Mouse (Mus musculus): Measurements from ENCODE around the gene Sco2. TPM values are rescaled to one million over a fixed set of nuclear protein-coding genes. Genes with fewer than 3 reads are reported as not detected.

Gene Sco2
- polyA plus RNA-seq, 1 experiment: 15.3 TPM

- Histone ChIP-seq H3K4me3 (ENCODE audit: insufficient read depth, low read length) (no peak overlapping the region), H3K4me1 (ENCODE audit: control insufficient read depth, insufficient read depth, low read length) (peaks cover 11% of the 10 kb centered on the region), H3K27ac (ENCODE audit: insufficient read depth, low read depth, low read length) (no peak overlapping the region)
- TF ChIP-seq POLR2A (IDR thresholded peaks at IDR 0.05; ENCODE audit: borderline replicate concordance, low read depth, low read length): no peak
- no peak for TF ChIP-seq CTCF (IDR thresholded peaks at IDR 0.05; ENCODE audit: low read depth, low read length)
Observed at GRCm38 (mm10) chr15:89339696-89340095, 34.0 kb downstream of the Sco2 start.

GRCm38 (mm10) chr15:89336422-89336821, 37.2 kb downstream of the Sco2 start:
- no peak for TF ChIP-seq CTCF (IDR thresholded peaks at IDR 0.05; ENCODE audit: low read depth, low read length)
- TF ChIP-seq POLR2A (IDR thresholded peaks at IDR 0.05; ENCODE audit: borderline replicate concordance, low read depth, low read length): no peak

DNA sequence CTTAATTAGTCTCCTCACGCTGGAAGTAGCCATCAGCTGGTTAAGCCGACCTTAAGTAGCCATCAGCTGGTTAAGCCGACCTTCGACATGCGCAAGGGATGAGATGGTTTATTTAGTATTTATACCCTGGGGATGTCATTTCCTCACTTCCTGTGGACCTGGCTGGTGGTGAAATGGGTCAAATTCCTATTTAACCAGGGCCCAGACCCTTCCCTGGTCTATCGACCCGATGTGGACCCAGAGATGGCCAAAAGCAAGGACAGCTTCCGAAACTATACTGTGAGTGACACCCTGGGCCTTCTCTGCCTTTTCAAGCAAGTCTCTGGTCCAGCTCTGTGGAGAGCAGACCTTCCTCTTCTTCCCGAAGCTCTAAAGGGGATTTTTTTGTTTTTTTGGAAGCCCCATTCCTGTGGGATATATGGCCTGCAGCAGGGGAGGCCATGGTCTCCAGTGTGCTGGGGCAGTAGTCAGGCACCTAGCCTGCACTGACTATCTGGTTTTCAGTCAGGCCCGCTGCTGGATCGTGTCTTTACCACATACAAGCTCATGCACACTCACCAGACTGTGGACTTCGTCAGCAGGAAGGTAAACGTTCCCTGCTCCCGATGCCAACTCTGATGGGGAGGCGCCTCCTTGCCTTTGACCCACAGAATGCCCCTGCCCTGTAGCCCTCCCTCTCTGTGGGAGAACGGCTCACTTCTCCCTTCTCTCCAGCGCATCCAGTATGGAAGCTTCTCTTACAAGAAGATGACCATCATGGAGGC, 38.7 kb downstream of the Sco2 start:
- H3K4me3 ChIP-seq (ENCODE audit: insufficient read depth, low read length): no peak overlapping the region
- H3K4me1 ChIP-seq (ENCODE audit: control insufficient read depth, insufficient read depth, low read length): peaks cover 5% of the 10 kb centered on the region
- no peak overlapping the region for H3K27ac ChIP-seq (ENCODE audit: insufficient read depth, low read depth, low read length)
- no peak for TF ChIP-seq POLR2A (IDR thresholded peaks at IDR 0.05; ENCODE audit: borderline replicate concordance, low read depth, low read length)
- no peak for TF ChIP-seq CTCF (IDR thresholded peaks at IDR 0.05; ENCODE audit: low read depth, low read length)

More at GRCm38 (mm10) chr15:89336422-89336821, 37.2 kb downstream of the Sco2 start:
- no peak overlapping the region for H3K4me3 ChIP-seq (ENCODE audit: insufficient read depth, low read length)
- no peak overlapping the region for H3K27ac ChIP-seq (ENCODE audit: insufficient read depth, low read depth, low read length)
- peaks cover 11% of the 10 kb centered on the region for H3K4me1 ChIP-seq (ENCODE audit: control insufficient read depth, insufficient read depth, low read length)

GRCm38 (mm10) chr15:89334271-89334670, 39.4 kb downstream of the Sco2 start, which contains the start of gene Miox:
Gene Miox, plus strand, starts transcription at chr15:89334398.
- no peaks in the 10 kb centered on the region for H3K4me1 ChIP-seq (ENCODE audit: control insufficient read depth, insufficient read depth, low read length)
- TF ChIP-seq CTCF (IDR thresholded peaks at IDR 0.05; ENCODE audit: low read depth, low read length) (no peak), POLR2A (IDR thresholded peaks at IDR 0.05; ENCODE audit: borderline replicate concordance, low read depth, low read length) (no peak)
- no peak within 1 kb of the TSS for H3K4me3 ChIP-seq (ENCODE audit: insufficient read depth, low read length)
- H3K27ac ChIP-seq (ENCODE audit: insufficient read depth, low read depth, low read length): no peak within 1 kb of the TSS

DNA sequence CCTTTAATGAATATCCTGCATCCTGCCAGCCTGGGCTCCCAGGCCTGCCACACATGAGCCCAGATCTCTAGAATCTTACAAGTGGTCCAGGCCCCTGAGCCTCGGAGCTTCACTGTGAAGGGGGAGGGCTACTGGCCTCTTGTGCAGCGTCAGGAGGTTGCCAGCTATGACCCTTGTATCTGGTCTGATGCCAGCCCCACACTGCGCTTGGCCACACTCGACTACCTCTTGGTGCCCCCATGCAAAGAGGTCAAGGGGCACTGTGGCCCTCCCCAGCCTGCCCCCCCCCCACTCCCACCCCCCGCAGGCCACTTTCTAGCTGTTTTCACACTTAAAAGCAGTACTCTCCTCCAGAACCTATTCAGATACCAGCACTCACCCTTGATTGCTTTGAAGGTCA, 47.2 kb downstream of the Sco2 start:
- Histone ChIP-seq H3K4me3 (ENCODE audit: insufficient read depth, low read length) (no peak overlapping the region), H3K27ac (ENCODE audit: insufficient read depth, low read depth, low read length) (no peak overlapping the region), H3K4me1 (ENCODE audit: control insufficient read depth, insufficient read depth, low read length) (no peaks in the 10 kb centered on the region)
- TF ChIP-seq CTCF (IDR thresholded peaks at IDR 0.05; ENCODE audit: low read depth, low read length): no peak
- no peak for TF ChIP-seq POLR2A (IDR thresholded peaks at IDR 0.05; ENCODE audit: borderline replicate concordance, low read depth, low read length)

DNA sequence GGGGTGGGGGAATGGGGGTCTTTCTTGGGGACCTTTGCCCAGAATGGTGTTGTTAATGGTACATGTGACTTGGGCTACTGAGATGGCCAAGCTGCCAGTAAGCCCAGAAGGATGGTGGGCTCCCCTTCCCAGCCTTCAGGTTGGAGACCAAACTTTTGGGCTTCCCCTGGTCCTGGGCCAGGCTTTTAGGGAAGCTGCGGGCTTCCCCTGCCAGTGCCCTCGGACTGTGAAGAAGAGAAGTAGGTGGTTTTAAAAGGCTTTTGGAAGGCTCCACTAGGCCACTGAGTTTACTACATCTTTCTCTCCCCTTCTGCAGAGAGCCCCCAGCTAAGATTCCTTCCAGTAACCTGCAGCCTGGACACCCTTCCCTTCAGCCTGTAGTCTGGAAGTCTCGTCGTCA, 50.0 kb downstream of the Sco2 start:
- TF ChIP-seq CTCF (IDR thresholded peaks at IDR 0.05; ENCODE audit: low read depth, low read length) (no peak), POLR2A (IDR thresholded peaks at IDR 0.05; ENCODE audit: borderline replicate concordance, low read depth, low read length) (no peak)
- Histone ChIP-seq H3K4me1 (ENCODE audit: control insufficient read depth, insufficient read depth, low read length) (no peaks in the 10 kb centered on the region), H3K4me3 (ENCODE audit: insufficient read depth, low read length) (no peak overlapping the region), H3K27ac (ENCODE audit: insufficient read depth, low read depth, low read length) (no peak overlapping the region)

DNA sequence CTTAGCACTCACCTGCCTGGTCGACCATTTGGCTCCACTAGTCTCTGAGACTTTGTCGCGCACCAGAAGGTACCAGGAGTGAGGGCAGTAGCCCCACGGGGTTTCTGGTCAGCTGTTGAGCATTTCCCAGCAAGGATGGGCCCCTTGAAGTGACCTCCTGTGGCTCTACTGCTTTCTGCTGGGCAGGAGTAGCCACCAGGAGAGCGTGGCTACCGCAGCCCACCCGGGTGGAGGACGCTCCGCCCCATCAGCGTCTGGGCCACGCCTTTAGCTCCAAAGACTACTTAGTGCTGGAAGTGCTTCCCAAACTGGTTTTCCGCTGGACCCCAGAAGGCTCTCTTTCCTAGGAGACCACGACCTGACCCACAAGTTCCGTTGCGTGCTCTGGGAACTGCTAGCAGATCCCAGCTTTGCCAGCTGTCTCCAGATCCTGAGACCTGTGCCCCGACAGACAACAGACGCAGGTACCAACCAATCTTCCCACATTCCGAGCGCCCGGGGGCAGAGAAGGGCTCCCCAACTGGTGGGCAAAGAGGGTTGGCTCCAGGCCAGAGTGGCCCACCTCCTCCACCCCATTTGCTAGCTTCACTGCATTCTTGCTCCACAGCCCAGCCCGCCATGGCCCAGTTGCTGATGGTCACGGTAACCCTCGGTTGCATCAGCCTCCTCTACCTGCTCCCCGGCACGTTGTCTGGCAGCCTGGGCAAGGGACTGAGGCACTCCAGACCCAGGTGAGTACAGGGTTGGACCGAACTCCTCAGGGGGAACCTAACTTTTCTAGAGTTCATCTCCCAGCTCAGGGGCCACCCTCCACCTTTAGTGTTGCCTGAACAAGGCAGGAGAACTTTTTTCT, 50.8 kb downstream of the Sco2 start, which contains the start of gene Adm2:
Adm2 (plus strand) TSS at position 51 of the 853 bp plus-strand sequence.
- TF ChIP-seq POLR2A (IDR thresholded peaks at IDR 0.05; ENCODE audit: borderline replicate concordance, low read depth, low read length) (no peak), CTCF (IDR thresholded peaks at IDR 0.05; ENCODE audit: low read depth, low read length) (no peak)
- H3K4me1 ChIP-seq (ENCODE audit: control insufficient read depth, insufficient read depth, low read length): no peaks in the 10 kb centered on the region
- no peak within 1 kb of the TSS for H3K4me3 ChIP-seq (ENCODE audit: insufficient read depth, low read length)
- no peak within 1 kb of the TSS for H3K27ac ChIP-seq (ENCODE audit: insufficient read depth, low read depth, low read length)

Other genes with a start within 250 kb of the Sco2 start
- gene Hdac10, start 245.1 kb downstream of the Sco2 start, polyA plus RNA-seq (2012; ENCODE audit: insufficient read depth, insufficient read length, missing spikeins): 13.3 and 16.3 TPM in 2 replicates
- gene Mapk12, start 233.1 kb downstream of the Sco2 start, polyA plus RNA-seq (2012; ENCODE audit: insufficient read depth, insufficient read length, missing spikeins): not detected in 2 replicates
- 2.2 and 2.7 TPM in 2 replicates for gene Mapk11, start 224.2 kb downstream of the Sco2 start, polyA plus RNA-seq (2012; ENCODE audit: insufficient read depth, insufficient read length, missing spikeins)
- gene Plxnb2, start 193.1 kb downstream of the Sco2 start, polyA plus RNA-seq (2012; ENCODE audit: insufficient read depth, insufficient read length, missing spikeins): 432 and 457 TPM in 2 replicates
- gene Dennd6b, start 177.3 kb downstream of the Sco2 start, polyA plus RNA-seq (2012; ENCODE audit: insufficient read depth, insufficient read length, missing spikeins): 3.4 and 3.8 TPM in 2 replicates
- 31.6 and 32.7 TPM in 2 replicates for gene Ppp6r2, start 162.3 kb downstream of the Sco2 start, polyA plus RNA-seq (2012; ENCODE audit: insufficient read depth, insufficient read length, missing spikeins)
- 71.1 and 79.8 TPM in 2 replicates for gene Sbf1, start 58.5 kb downstream of the Sco2 start, polyA plus RNA-seq (2012; ENCODE audit: insufficient read depth, insufficient read length, missing spikeins)
- gene Adm2, start 51.1 kb downstream of the Sco2 start, polyA plus RNA-seq (2012; ENCODE audit: insufficient read depth, insufficient read length, missing spikeins): not detected in 2 replicates
- gene Miox, start 39.4 kb downstream of the Sco2 start, polyA plus RNA-seq (2012; ENCODE audit: insufficient read depth, insufficient read length, missing spikeins): not detected in 2 replicates
- 48.1 and 48.9 TPM in 2 replicates for gene Lmf2, start 18.2 kb downstream of the Sco2 start, polyA plus RNA-seq (2012; ENCODE audit: insufficient read depth, insufficient read length, missing spikeins)
- gene Ncaph2, start 18.1 kb downstream of the Sco2 start, polyA plus RNA-seq (2012; ENCODE audit: insufficient read depth, insufficient read length, missing spikeins): 140 and 142 TPM in 2 replicates
- gene Tymp, start 3.2 kb upstream of the Sco2 start, polyA plus RNA-seq (2012; ENCODE audit: insufficient read depth, insufficient read length, missing spikeins): 0.28 TPM in 1 of 2 replicates, not detected in the other
- gene Odf3b, start 5.4 kb upstream of the Sco2 start, polyA plus RNA-seq (2012; ENCODE audit: insufficient read depth, insufficient read length, missing spikeins): not detected in 2 replicates
- gene Klhdc7b, start 11.1 kb upstream of the Sco2 start, polyA plus RNA-seq (2012; ENCODE audit: insufficient read depth, insufficient read length, missing spikeins): not detected in 2 replicates
- not detected in 2 replicates for gene Syce3, start 36.7 kb upstream of the Sco2 start, polyA plus RNA-seq (2012; ENCODE audit: insufficient read depth, insufficient read length, missing spikeins)
- 2.0 TPM in 1 of 2 replicates, not detected in the other for gene Cpt1b, start 52.0 kb upstream of the Sco2 start, polyA plus RNA-seq (2012; ENCODE audit: insufficient read depth, insufficient read length, missing spikeins)
- 0.72 and 1.1 TPM in 2 replicates for gene C730034F03Rik, start 55.7 kb upstream of the Sco2 start, polyA plus RNA-seq (2012; ENCODE audit: insufficient read depth, insufficient read length, missing spikeins)
- 0.94 and 1.1 TPM in 2 replicates for gene Gm44502, start 55.9 kb upstream of the Sco2 start, polyA plus RNA-seq (2012; ENCODE audit: insufficient read depth, insufficient read length, missing spikeins)
- gene Chkb, start 56.1 kb upstream of the Sco2 start, polyA plus RNA-seq (2012; ENCODE audit: insufficient read depth, insufficient read length, missing spikeins): 115 and 138 TPM in 2 replicates
- gene Mapk8ip2, start 80.1 kb upstream of the Sco2 start, polyA plus RNA-seq (2012; ENCODE audit: insufficient read depth, insufficient read length, missing spikeins): not detected in 2 replicates
- gene Arsa, start 103.6 kb upstream of the Sco2 start, polyA plus RNA-seq (2012; ENCODE audit: insufficient read depth, insufficient read length, missing spikeins): 30.4 and 33.6 TPM in 2 replicates
- gene Shank3, start 125.8 kb upstream of the Sco2 start, polyA plus RNA-seq (2012; ENCODE audit: insufficient read depth, insufficient read length, missing spikeins): not detected in 2 replicates
- gene Acr, start 194.5 kb upstream of the Sco2 start, polyA plus RNA-seq (2012; ENCODE audit: insufficient read depth, insufficient read length, missing spikeins): not detected in 2 replicates
- 12.0 and 12.3 TPM in 2 replicates for gene Rabl2, start 218.1 kb upstream of the Sco2 start, polyA plus RNA-seq (2012; ENCODE audit: insufficient read depth, insufficient read length, missing spikeins)